Mouse (Mus musculus): ENCODE results near the gene Daam1.

Daam1 gene

GRCm38 (mm10) chr12:71830607-71831257 lies at the start of gene Daam1:
TSS of gene Daam1 (plus strand) at chr12:71831078.
- in situ Hi-C loops (cut with MboI, MseI), result loop anchor here (10.0 kb wide), 2 partner anchors 254 to 1714 kb away; partner anchors contain the start of genes Jkamp, L3hypdh and Tmem30b

GRCm38 (mm10) chr12:71781220-71781619 lies 49.7 kb upstream of the Daam1 start:
- in situ Hi-C loops (cut with MboI, MseI), result no loop called here

- in situ Hi-C loops (cut with MboI, MseI), result no loop called here
These were observed 46.9 kb upstream of the Daam1 start for GRCm38 (mm10) chr12:71783970-71784369.

GRCm38 (mm10) chr12:71784666-71785255 lies 46.1 kb upstream of the Daam1 start:
- in situ Hi-C loops (cut with MboI, MseI), result no loop called here

- in situ Hi-C loops (cut with MboI, MseI), result no loop called here
These were observed 44.4 kb upstream of the Daam1 start for GRCm38 (mm10) chr12:71786521-71786920.

- in situ Hi-C loops (cut with MboI, MseI), result no loop called here
These were observed 42.1 kb upstream of the Daam1 start for GRCm38 (mm10) chr12:71788791-71789190.

- in situ Hi-C loops (cut with MboI, MseI), result no loop called here
These were observed 40.3 kb upstream of the Daam1 start for GRCm38 (mm10) chr12:71790581-71790980.

GRCm38 (mm10) chr12:71793114-71793513 lies 37.8 kb upstream of the Daam1 start:
- in situ Hi-C loops (cut with MboI, MseI), result no loop called here

GRCm38 (mm10) chr12:71795626-71796025 lies 35.3 kb upstream of the Daam1 start:
- in situ Hi-C loops (cut with MboI, MseI), result no loop called here

GRCm38 (mm10) chr12:71796517-71796916 lies 34.4 kb upstream of the Daam1 start:
- in situ Hi-C loops (cut with MboI, MseI), result no loop called here

GRCm38 (mm10) chr12:71807306-71807705 lies 23.6 kb upstream of the Daam1 start:
- in situ Hi-C loops (cut with MboI, MseI), result no loop called here

- in situ Hi-C loops (cut with MboI, MseI), result no loop called here
These were observed 22.2 kb upstream of the Daam1 start for GRCm38 (mm10) chr12:71808631-71809030.

GRCm38 (mm10) chr12:71809550-71809949 lies 21.3 kb upstream of the Daam1 start:
- in situ Hi-C loops (cut with MboI, MseI), result no loop called here

GRCm38 (mm10) chr12:71812567-71812966 lies 18.3 kb upstream of the Daam1 start:
- in situ Hi-C loops (cut with MboI, MseI), result no loop called here

GRCm38 (mm10) chr12:71813251-71813650 lies 17.6 kb upstream of the Daam1 start:
- in situ Hi-C loops (cut with MboI, MseI), result no loop called here

- in situ Hi-C loops (cut with MboI, MseI), result no loop called here
These were observed 17.1 kb upstream of the Daam1 start for GRCm38 (mm10) chr12:71813761-71814160.

- in situ Hi-C loops (cut with MboI, MseI), result no loop called here
These were observed 10.8 kb upstream of the Daam1 start for GRCm38 (mm10) chr12:71820094-71820493.

GRCm38 (mm10) chr12:71821272-71821671 lies 9.6 kb upstream of the Daam1 start:
- in situ Hi-C loops (cut with MboI, MseI), result no loop called here

GRCm38 (mm10) chr12:71821743-71822142 lies 9.1 kb upstream of the Daam1 start:
- in situ Hi-C loops (cut with MboI, MseI), result no loop called here

- in situ Hi-C loops (cut with MboI, MseI), result no loop called here
These were observed 6.0 kb upstream of the Daam1 start for GRCm38 (mm10) chr12:71824927-71825326.

GRCm38 (mm10) chr12:71830139-71830538 lies 739 bp upstream of the Daam1 start:
- in situ Hi-C loops (cut with MboI, MseI), result loop anchor here (10.0 kb wide), 2 partner anchors 255 to 1715 kb away; partner anchors contain the start of genes Jkamp, L3hypdh and Tmem30b

- in situ Hi-C loops (cut with MboI, MseI), result loop anchor here (10.0 kb wide), 2 partner anchors 253 to 1713 kb away; partner anchors contain the start of genes Jkamp, L3hypdh and Tmem30b
These were observed 595 bp downstream of the Daam1 start for GRCm38 (mm10) chr12:71831258-71832087.

Data from T-helper 1 cell (primary cell).